Mouse (Mus musculus) natural killer cell, adult 2 months (primary cell): ENCODE data around the gene Btnl10.
A peak's percentile ranks its signal among the peaks of the same experiment; 100 is the strongest.
"Not testable (repeated sequence)": the region's sequence is repeated elsewhere in the genome, so short reads cannot be mapped to it uniquely, and the experiment has no call there.

Experiments used
- DNase-seq, 2 experiments: peaks; one replicate each; pipeline ENCODE4 v3.0.0; 2022; ENCODE audit warnings: low spot score in 2 of 2

Btnl10 gene

GRCm38 (mm10) chr11:58930254-58930653, 12.5 kb downstream of the Btnl10 start:
- no peak for DNase-seq

GRCm38 (mm10) chr11:58931576-58931975, 13.9 kb downstream of the Btnl10 start:
- peak; percentile 23 to 38 for DNase-seq

GRCm38 (mm10) chr11:58937909-58938308, 20.2 kb downstream of the Btnl10 start:
- no peak for DNase-seq

- peak; percentile 74 to 84 for DNase-seq
Measured at GRCm38 (mm10) chr11:58938322-58939087, 20.8 kb downstream of the Btnl10 start, which contains the start of gene Rnf187. TSS of gene Rnf187 (minus strand) at chr11:58938916.

- no peak for DNase-seq
Measured at GRCm38 (mm10) chr11:58939088-58939439, 21.4 kb downstream of the Btnl10 start.

GRCm38 (mm10) chr11:58944136-58944535, 26.4 kb downstream of the Btnl10 start:
- DNase-seq, result no peak

GRCm38 (mm10) chr11:58947306-58947705, 29.6 kb downstream of the Btnl10 start:
- no peak for DNase-seq

DNA sequence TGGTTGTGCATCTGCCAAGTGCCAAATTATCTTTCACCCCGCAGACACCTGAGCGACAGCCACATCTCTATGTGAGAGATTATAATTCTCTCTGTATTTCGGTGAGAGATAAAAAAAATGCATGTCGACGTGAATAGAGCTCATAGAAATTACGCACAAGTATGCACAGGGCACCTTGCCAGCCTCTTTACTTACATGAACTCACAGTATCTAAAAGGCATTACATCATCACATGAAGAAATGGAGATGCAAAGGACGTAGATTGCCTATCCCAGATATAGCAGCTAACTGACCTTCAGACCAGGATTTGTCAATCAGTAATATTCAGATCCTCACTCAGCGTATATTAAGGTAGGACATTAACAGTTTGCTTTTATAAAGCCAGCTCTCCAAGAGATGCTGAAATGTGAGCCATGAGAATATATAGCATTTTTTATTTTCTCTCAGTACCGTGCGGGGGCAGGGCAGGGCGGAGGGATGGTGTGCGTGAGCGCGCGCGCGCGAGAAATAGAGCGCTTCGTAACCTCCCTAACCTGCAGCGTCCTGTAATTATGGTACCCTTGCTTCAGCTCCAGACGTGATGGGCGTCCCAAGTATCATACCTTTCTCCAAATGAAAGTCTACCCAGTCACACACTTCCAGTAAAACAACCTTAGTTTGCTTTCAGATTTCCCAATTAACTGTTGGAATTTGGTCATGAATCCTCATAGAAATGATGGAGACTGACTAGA, 30.3 kb downstream of the Btnl10 start:
- DNase-seq, result no peak

DNA sequence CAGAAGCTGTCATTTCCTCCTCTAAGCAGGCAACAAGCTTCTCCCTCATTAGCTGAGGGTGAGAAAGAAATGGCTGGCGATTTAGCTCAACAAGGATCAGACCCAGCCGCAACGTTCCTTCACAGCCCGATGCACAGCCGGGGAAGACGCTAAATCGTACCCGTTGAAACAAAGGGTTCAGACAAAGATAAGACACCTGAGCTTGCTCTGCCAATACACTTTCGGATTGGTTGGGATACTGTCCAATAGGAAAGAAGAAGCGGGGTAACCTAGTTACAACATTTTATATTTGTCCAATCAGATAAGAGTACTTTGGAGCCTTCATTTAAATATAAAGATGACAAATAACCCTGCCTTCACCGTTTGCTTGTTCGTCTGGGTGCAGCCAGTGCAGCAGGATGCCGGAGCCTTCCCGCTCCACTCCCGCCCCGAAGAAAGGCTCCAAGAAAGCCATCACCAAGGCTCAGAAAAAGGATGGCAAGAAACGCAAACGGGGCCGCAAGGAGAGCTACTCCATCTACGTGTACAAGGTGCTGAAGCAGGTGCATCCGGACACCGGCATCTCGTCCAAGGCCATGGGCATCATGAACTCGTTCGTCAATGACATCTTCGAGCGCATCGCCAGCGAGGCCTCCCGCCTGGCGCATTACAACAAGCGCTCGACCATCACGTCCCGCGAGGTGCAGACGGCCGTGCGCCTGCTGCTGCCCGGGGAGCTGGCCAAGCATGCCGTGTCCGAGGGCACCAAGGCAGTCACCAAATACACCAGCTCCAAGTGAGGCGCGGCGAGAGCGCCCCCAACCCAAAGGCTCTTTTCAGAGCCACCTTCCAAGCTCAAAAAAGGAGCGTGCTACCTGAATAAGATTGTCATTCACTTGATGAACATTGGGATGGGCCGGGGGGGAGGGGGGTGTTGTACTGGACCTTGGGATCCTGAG, 31.1 kb downstream of the Btnl10 start, which contains the start of gene Hist3h2ba:
TSS of gene Hist3h2ba (plus strand) at position 379 of the 938 bp plus-strand sequence.
- DNase-seq, result peak; percentile 49 to 50

DNA sequence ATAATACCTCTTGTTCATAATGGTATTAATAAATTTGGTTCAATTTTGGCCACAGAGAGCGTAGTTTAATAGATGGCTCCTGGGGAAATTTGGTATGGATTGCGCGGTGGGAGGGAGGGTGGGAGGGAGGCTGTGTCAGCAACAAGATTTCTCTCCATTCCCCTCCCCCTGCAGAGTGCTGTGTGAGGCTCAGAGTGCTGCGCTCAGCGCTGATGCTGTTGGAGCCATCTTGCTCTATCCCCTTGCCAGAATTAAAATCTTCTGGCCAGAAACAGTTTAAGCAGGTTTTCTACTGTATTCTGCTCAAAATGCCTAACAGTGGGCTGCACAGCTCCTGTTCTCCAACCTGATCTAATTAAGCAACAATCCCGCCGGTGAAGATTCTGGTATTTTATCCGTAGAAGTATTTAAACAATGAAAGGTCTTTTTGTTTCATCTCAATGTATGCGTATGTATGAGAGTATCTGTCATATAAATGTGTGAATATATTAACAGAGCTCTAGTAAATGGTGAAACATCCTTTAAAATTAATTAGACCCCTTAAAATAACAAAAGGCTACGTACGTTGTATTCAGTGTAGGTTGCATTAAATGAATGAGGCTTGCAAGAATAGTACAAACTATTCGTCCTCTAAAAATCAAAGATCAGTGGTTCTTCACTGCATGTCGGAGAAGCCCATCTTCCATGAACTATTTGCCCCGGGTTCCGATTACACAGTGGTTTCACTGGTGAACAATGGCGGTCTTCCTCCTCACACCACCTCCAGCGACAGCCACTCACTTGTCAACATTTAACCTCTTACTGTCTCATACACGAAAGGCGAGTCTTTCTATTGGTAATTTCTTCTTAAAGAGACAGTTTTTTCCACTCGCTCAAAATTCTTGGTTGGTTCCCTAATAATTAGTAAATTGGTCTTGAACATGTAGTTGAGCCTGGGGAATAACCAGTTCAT, 32.0 kb downstream of the Btnl10 start:
- DNase-seq, result no peak

DNA sequence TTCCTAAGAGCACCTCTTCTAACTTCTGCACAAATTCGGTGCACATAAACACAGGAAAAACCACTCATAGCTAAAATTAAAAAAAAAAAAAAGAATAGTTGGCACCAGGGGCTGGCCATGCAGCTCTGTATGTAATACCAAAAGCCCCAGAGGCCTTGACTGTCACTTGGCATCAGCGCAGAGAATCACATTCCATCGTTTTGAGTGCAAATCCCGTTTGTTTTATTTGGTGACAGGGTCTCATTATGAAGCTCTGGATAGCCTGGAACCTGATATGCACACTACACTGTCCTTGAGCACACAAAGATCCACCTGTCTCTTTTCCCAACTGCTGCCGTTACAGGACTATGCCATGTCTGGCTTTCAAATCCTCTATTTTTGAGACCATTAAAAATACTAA, 33.5 kb downstream of the Btnl10 start:
- DNase-seq, result no peak

- no peak for DNase-seq
Measured at GRCm38 (mm10) chr11:58953351-58954169, 35.9 kb downstream of the Btnl10 start.

DNA sequence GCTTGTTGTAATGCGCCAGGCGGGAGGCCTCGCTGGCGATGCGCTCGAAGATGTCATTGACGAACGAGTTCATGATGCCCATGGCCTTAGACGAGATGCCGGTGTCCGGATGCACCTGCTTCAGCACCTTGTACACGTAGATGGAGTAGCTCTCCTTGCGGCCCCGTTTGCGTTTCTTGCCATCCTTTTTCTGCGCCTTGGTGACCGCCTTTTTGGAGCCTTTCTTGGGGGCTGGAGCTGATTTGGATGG, 36.4 kb downstream of the Btnl10 start:
- DNase-seq, result not testable (repeated sequence)

GRCm38 (mm10) chr11:58954420-58955142, 36.9 kb downstream of the Btnl10 start, which contains the start of the genes Hist3h2a and Trim17:
TSS of gene Hist3h2a (plus strand) at chr11:58954685.
TSS of gene Trim17 (plus strand) at chr11:58954685.
- DNase-seq, result peak; percentile 86 to 90

GRCm38 (mm10) chr11:58955143-58955867, 37.6 kb downstream of the Btnl10 start:
- no peak for DNase-seq

DNA sequence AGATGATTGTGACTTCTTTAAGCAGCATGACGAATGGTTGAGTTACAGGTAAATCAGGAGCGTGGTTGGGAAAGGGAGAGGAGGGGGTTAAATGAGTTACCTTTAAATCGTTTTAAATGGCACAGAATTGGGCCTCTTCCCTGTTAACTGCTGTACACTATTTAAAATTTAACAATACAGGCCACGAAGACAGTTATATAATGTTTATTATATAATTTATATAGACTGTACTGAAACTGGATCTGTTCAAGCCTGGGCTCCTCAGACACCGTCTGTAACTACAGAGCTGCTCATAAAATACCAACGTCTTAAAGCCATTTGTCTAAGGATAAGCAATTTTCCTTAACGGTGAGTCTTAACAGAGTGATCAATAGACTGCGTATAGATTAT, 38.2 kb downstream of the Btnl10 start:
- no peak for DNase-seq

- DNase-seq, result no peak
Measured at GRCm38 (mm10) chr11:58957226-58957914, 39.7 kb downstream of the Btnl10 start.

GRCm38 (mm10) chr11:58958536-58958935, 40.8 kb downstream of the Btnl10 start:
- no peak for DNase-seq
